Mouse (Mus musculus) adrenal gland, postnatal 14 days (tissue): ENCODE data around the gene Ptprt. TPM values are rescaled to one million over a fixed set of nuclear protein-coding genes. Genes with fewer than 3 reads are reported as not detected.
"Not testable (repeated sequence)": the region's sequence is repeated elsewhere in the genome, so short reads cannot be mapped to it uniquely, and the experiment has no call there.

Experiments used
- DNase-seq: peaks from one replicate; pipeline ENCODE4 v3.0.0; 2021; ENCODE audit warnings: mixed read lengths
- total RNA-seq: library from RNA; stranded (reverse); gene quantifications from 2 replicates; pipeline ENCODE4 v1.2.3, GENCODE M21; 2021

The Ptprt gene
- total RNA-seq, 1 experiment from 2014 or later = 0.89 TPM

DNA sequence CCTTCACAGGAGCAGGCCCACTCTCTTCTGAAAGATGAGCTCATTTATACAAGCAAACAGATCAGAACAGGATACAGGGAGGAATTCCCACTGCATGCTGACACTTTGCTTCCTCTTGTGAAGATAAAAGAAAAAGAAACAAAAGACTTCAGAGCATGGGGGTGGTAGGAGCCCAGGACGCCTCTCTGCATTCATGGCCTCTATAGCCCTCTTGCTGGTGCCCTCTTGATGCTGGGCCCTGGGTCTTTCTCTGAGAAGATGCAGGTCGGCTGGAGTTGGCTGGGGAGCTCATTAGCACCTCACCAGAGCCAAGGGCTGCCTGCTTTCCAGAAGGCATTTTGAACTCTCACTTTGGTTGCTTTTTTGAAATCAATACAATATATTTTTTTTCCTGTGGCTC lies 448.6 kb downstream of the Ptprt start:
- no peak for DNase-seq

DNA sequence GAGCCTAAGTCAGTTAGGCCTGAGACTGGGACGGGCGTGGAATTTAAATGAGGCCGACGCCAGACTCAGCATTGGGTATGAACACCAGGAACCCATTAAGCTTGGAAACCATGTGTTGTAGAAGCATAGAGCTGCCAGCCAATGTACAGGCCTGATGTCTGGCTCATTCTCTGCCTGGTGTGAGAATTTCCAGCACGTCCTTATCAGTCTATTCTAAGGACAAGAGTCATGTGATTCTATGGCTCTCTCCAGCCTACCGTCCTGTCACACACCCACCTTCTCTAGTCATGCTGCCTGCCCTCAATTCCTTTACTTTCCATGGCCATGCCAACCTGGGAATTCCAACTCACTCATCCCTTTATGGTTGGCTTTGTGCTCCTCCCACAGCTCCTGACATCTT lies 450.4 kb downstream of the Ptprt start:
- DNase-seq = no peak

DNA sequence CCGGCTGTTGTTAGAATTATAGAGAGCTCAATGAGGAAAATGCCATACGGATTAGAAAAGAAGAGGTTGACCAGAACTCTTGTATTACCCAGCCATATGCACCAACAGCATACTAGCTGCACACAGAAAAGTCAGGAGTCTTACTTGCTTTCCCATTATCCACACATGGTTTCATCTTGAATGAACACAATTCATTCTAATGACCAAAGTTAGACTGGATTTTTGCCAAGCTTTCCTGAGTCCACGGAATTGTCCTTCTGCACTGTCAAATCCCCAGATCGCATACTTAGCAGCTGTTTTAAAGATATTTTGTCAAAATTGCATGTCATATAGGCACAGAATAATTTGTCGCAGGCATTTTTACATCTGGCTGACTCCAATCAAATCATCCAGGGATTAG lies 463.6 kb downstream of the Ptprt start:
- no peak for DNase-seq

DNA sequence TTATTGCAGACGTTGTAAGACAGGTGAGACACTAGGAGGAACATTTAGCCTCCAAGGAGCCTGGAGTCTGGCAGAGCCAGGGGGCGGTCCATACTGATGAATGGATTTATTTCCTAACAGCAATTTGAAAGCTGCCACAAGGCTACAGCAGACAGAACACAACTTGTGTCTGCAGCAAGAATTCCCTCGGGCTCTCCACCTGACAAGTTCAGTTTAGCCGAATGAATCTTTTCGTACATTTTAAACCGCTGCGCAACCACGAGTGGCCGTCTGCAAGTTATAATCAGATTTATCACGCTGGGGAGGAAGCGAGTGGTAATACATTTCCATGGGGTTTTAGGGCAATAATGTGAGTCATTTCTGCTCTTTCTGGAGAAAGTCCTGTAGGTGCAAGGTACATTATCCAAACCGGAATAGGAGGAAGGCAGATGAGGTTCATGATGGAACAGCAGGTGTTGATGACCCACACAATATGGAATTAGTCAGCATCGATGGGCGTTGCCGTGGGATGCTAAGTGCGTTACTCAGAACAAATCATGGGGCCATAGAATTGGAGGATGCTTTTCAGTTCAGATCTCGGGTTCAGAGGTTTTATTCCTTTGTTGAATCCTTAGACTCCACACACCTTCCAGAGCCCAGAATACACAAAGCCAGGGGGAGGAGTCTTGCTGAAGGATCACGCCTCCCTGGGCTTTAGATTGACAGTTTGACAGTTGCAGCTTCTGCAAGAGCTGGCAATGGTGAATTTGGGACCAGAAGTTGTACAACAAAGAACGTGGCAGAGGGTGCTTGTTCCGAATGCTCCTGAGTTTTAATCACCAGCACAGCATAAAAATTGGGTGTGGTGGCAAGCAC lies 478.1 kb downstream of the Ptprt start:
- DNase-seq = no peak

DNA sequence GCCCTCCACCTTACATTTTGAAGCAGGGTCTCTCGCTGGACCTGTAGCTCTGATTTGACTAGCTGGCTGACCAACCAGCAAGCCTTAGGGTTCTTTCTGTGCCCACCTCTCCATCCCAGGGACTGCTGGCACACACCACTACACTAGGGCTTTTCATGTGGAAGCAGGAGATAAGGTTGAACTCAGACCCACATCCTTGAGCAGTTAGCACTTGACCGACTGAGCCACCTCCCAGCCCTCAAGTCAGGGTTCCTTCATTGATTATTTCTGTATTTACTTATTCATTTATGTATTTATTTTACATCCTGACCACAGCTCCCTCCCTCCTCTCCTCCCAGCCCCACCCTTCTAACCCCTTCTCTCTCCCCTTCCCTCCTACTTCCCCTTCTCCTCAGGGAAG lies 479.1 kb downstream of the Ptprt start:
- DNase-seq = no peak

DNA sequence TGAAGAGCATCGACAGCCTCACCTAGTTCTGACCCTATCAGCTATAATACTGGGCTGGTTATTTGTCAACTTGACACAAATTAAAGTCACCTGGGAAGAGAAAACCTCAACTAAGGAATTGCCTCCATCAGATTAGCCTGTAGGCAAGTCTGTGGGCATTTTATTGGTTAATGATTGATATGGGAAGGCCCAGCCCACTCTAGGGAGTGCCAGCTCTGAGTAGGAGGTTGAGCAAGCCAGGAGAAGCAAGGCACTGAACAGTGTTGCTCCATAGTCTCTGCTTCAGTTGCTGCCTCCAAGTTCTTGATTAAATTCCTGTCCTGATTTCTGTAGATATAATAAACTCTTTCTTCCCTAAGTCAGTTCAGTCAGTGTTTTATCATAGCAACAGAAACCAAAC lies 488.4 kb downstream of the Ptprt start:
- DNase-seq = no peak

DNA sequence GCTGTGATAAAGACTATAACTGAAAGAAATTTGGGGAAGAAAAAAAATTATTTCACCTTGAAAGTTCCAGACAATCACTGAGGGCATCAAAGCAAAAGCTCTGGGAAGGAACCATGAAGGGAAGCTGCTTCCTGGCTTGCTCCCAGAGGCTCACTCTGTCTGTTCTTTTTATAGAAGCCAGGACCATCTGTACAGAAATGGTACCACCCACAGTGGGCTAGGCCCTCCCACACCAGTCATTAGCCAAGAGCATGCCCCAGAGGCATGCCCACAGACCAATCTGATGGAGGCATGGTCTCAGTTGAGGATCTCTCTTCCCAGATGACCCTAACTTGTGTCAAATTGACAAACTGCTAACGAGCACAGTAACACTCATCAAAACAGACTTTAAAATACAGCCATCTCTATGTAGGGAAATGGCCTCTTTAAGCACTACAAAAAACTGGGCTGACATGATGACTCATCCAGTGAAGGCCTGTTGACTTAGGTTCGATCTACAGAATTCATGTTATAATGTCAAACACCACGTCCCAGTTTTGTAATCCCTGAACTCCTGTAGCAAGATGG lies 519.0 kb downstream of the Ptprt start:
- no peak for DNase-seq

DNA sequence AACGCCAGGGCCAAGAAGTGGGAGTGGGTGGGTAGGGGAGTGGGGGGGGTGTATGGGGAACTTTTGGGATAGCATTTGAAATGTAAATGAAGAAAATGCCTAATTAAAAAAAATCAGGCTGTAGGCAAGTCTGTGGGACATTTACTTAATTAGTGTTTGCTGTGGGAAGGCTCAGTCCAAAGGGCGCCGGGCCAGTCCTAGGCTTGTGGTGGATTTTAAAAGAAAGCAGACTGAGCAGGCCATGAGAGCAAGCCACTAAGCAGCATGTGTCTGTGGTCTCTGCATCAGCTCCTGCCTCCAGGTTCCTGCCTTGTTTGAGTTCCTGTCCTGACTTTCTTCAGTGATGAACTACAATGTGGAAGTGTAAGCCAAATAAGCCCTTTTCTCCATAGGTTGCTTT lies 524.8 kb downstream of the Ptprt start:
- not testable (repeated sequence) for DNase-seq

DNA sequence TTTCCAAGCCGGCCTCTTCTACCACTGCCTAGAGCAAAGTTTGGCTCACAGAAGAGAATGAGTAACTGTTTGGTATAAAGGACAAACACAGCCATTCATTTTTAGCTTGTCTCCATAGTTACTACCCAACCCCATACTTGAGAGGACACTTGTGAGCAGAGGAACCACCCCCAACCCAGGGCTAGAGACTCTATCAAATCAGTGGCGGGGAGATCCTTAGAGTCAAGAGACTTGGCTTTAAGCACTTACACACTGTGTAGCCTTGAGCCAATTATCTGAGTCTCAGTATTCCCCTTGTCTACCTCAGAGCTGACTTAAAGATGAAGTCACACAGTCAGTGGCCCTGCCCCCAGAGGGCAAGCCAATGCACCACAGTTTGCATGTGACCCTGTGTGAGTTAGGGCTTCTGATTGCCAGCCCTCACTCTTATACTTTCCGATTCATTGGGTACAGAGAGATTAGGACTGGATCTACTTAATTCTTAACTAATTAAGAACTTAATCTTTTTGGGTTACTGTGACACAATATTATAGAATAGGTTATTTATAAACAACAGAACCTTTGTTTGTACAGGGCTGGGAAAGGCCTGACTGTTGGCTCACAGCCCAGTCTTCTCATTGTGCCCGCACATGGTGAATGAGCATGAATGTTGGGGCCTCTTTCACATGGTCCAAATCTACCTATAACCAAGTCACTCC lies 529.2 kb downstream of the Ptprt start:
- DNase-seq = no peak

DNA sequence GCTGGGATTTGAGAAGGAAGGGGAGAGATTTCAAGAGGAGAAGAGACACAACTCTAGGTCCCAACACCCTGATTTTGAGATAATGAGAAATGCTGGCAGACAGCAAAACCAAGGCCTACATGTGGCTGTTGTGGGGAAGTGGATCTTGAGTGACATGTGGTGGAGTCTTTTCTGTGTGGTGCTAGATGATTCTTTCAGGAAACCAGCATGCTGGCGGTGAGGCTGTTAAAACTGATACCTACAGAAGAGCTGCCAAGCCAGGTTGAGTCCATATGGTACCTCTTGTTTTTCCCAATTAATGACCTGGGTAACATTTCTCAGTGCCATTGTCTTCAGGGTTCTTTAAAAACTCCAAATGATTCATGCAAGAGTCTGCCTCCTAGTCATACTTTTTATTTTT lies 531.1 kb downstream of the Ptprt start:
- DNase-seq = no peak

DNA sequence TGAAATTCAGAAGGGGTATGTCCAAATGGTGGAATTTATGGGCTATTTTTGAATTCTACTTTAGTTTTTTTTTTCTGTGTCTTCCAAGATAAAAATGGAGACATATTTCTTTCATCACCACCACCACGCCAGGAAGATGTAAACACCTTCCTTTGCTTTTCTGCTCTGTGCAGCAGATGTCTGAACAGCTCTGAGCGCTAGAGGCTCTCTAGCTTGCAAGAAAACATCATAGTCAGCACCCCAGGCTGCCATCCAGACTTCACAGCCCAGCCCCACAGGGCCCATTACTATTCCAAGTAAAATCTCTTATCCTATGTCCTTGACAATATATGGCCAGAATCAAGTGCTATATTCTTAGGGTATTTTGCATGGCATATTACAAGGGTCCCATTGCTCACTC lies 542.9 kb downstream of the Ptprt start:
- no peak for DNase-seq

DNA sequence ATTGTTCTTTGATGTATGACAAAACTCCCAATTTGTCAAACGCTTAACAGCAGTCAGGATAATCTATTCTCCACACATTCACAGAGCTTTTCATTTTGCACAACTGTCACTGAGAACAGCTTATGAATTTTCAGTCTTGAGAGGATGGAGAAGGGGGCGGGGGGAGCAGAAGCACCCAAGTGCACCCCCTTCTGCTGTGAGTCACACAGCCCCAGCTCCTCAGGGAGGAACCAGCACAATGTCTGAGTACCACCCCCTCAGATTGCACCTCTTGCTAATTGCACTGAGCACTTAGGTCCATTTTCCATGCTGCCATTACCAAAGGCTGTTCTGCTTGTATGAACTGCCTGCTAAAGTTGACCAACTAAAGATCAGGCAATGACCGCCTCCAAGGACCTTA lies 578.6 kb downstream of the Ptprt start:
- no peak for DNase-seq

DNA sequence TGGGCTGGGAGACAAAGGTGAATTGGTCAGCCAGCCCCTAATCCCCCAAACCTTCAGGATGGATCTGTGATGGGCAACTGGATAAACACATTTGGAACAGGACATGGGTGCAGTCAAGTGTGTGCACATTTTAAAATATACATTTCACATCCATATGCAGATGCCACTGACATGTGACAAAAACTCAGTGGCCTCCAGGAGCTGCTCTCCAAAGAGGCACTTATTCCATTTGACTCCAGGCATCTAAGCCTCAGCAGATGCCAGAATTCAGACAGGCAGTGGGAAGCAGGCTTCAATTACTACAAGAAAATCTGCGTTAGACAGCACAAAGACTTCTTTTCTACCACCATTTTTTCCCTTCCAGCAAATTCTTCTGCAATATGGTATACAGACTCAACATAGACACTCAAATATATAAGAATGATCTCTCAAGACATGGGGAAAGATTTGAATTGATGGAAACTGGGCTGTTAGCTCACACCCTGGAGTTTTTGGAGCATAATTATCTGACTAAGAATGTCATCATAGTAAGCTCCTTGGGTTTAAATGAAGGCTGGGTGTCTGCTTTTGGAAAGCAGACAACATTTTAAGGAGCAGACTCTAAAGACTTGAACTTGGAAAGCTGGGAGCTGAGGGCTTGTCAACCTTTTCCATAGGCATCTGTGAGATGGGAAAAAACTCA lies 580.1 kb downstream of the Ptprt start:
- no peak for DNase-seq

DNA sequence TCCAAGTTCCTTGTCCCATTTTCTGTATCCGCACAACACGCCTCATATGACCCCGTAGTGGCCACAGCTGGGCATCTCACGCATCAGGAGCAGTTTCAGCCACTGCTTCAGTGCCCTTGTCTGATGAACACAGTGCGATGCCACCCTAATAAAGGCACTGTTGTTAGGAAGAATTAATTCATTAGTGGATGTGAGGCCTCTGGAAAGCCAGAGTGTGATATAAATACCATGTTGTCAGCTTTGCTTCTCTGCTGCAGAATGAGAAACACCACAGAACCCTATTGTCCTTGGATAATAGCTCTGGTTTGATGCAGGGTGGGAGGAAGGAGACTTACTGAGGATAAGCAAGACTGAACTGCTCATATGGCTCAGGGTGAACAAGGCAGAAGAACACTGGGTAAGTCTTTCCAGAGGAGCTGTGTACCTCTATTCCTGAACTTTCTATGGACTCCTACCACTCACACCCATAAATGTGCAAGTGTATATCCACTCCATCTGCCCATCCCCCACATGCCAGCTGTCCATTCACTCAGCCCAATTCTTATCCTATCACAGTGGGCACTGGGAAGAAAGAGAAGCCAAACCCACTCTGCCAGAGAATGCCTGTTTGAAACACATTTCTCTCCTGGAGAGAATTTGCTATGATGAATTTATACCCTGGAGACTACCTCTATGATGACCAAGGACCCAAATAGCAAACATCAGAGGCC lies 582.2 kb downstream of the Ptprt start:
- DNase-seq = no peak

DNA sequence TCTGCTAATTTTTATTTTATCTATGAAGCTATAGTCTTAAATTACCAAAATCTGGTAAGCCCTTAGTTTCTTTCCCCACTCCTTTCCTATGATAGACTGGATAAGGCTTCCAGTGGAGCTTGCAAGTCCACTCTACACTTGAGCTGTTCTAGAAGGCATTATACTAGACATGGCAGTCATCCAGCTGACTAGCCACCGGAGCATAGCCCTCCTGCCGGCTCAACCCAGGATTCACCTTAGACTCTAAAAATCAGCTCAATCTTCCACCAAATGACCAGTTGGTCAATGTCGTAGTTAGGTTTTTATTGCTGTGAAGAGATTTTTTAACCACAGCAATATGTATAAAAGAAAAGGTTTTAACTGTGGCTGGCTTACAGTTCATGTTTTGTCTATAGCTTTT lies 608.1 kb downstream of the Ptprt start:
- no peak for DNase-seq

DNA sequence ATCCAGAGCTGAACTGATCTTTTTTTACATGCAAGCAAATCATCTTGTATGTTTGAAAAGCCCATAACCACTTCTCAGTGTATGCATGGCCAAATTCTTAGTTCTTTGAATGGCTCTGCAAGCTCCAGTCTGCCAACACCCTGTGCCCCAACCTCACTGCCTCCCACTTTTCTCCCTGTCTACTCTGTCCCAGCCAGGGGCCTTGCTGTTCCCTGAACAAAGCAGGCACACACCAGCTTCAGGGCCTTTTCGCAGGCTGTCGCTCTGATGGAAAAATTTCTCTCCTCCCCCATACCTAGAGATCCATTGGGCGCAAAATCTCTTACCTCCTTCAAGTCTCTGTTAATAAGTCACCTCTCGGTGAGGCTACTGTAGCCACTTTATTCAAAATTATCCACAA lies 610.7 kb downstream of the Ptprt start:
- DNase-seq = no peak

DNA sequence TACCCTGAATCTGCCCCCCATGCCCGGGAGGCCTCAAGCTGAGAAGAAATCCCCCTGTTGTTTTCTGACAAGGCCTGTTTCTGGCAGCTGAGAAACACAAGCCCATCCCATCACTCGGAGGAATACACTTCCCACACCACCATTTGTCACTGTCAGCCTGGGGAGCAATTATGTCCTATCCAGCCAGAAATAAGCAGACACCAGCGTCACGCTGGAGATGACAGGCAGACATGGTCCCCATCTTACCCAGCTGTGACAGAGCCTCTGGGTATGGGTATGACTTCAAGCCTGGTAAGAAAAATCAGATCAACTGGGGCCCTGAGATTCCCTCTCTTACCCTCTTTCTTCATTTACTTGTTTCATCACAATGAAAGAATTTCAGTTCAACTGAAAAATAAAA lies 625.3 kb downstream of the Ptprt start:
- DNase-seq = no peak

DNA sequence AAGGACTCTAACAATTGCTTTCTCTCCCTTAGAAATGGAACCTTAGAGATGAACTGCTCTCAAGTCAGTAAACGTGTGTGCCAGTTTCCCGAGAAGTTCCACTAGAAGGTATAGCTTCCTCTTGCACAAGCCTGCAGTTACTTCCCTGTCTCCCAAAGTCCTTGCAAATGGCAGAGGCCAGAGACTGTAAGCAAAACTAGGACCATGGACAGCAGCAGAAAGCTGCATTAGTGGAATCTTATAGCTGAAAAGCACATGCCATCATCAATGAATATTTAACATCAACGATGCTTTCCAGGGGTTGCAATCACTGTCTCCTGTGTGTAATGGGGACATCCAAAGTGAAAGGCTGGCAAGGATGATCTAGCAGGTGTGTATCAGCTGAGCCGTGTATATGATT lies 629.3 kb downstream of the Ptprt start:
- peak; percentile 6 for DNase-seq

DNA sequence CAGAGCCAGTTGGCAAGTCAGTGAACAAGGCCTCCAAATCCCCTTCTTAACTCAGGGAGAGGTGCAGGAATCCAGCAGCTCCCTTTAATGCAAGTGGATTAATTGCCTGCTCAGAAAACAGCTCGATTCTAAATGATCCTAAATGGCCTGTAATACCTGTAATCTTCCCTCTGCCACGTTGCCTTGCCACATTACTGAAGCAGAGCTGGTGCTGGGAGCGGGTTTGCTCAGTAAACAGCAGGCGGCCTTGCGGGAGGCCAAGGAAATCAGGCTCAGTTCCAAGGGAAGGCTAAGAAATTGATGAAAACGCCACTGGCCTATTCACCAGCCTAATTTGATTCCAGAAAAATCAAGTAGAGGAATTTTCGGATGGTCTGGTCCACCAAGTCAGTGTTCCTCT lies 659.9 kb downstream of the Ptprt start:
- DNase-seq = no peak

DNA sequence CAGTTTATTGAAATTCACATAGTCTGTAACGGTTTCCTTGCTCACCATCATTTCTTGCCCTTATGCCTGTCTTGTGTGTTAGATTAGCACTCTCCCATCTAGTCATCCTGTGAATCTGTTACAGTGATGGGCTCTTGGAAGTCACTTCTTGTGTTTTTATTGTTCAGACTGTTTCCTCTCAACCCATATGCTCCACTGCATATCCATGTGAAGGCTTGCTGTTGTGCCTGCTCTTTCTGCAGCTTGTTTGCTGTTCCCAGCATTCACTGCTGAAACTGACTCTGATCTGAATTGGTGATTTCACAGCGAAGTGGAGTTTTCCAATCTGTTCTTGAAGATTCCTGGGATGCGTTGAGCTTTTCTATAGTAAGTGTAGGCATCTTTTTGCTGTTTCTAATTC lies 678.6 kb downstream of the Ptprt start:
- no peak for DNase-seq

DNA sequence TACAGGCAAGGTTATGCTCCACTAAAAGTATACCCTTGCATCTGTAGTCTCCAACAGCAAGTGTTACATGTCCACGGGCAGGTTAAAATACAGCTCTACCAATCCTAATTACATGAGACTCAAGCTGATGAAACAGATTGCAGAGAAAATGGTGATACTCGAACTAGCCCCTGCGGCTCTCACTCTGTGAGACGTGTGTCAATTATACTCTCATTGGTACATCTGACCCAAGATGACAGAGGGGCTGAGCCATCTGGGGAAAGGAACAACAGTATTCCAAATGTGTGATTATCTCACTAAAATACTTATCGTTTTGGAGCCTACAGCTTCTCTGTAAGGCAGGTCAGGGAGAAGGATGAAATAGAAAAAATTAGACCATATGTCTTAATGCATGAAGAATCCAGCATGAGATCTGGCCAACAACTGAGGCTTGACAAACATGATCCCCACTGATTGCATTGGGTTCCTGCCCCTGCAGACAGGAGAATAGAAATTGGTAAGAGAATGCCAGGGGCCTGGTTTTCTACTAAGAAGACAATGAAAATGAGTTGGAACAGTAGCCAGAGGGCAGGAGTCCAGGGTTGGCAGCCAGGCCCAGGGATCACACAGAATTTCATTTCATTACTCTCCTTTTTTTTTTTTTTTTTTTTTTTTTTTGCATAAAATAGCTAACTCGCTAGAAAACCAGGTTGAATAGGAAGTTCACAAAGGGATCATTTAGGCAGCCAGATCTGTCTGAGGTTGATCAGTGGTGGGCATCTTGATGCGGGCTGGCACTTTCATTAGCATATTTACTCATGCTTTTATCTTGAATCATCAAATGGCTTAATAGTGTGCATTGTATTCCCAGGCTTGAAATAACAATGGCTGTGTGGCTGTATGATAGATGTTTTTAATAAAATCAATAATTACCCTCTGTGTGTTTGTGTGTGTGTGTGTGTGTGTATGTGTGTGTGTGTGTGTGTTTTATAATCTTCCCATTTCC lies 699.5 kb downstream of the Ptprt start:
- DNase-seq = no peak
